Mouse (Mus musculus): ENCODE data around the gene Kras.

The Kras gene

GRCm38 (mm10) chr6:145249291-145250184 lies 501 bp downstream of the Kras start:
- DNase-seq, result peak; percentile 78

GRCm38 (mm10) chr6:145247886-145248285 lies 2.2 kb downstream of the Kras start:
- no peak for DNase-seq

GRCm38 (mm10) chr6:145246841-145247240 lies 3.2 kb downstream of the Kras start:
- no peak for DNase-seq

- DNase-seq, result no peak
These were observed 7.5 kb downstream of the Kras start for GRCm38 (mm10) chr6:145242521-145242920.

GRCm38 (mm10) chr6:145240285-145240684 lies 9.8 kb downstream of the Kras start:
- DNase-seq, result no peak

DNA sequence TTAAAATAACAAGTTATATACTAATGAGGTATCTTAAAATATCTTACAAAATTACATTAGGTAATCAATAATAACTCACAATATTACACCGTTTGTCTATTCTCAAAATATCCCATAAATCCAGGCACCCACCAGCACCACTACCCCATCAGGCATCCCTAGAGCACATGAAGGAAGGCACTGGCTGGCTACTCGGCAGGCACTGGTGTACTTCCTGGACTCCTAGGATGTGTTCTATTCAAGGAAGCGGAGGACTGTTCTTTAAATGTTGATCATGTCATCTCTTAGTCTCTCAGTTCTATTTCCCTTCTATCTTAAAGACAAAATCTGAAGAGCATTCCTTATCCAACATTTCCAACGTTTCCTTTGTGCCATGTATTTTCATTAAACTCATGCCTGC lies 12.9 kb downstream of the Kras start:
- no peak for DNase-seq

- DNase-seq, result no peak
These were observed 14.7 kb downstream of the Kras start for GRCm38 (mm10) chr6:145235367-145235766.

DNA sequence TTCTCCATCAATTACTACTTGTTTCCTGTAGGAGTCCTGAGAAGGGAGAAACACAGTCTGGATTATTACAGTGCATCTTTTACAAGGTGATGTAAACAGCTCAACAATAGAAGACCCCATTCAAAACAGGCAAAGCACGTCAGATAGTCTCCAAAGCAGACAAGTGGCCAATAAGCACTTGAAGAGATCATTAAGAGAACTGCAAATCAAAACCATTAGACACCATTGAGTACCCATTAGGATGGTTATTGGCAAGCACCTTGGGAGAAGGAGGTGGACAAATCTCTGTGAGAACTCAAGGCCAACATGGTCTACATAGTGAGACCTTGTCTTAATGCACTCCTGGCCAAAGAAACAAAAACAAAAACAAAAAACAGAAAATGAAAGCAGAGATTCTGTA lies 15.6 kb downstream of the Kras start:
- DNase-seq, result no peak

DNA sequence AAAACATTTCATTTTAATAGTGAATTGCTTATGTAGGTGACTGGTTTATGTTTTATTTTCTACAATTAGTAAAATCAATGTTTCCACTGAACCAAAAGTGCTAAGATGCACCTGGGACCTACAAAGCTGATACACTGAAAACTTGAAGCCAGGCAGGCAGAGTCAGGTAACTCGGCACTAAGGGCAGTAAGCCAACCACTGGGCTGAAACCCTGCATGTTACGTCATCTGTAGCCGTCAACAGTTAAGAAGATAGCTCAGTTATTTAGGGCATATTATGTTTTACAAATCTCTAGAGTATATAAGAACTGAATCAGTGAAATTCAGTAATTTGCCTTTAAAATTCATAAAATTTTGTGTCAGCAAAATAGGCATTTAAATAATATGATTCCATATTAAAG lies 23.7 kb downstream of the Kras start:
- DNase-seq, result peak in 1 of 2 experiments; percentile 38

- DNase-seq, result no peak
These were observed 25.8 kb downstream of the Kras start for GRCm38 (mm10) chr6:145224246-145224645.

DNA sequence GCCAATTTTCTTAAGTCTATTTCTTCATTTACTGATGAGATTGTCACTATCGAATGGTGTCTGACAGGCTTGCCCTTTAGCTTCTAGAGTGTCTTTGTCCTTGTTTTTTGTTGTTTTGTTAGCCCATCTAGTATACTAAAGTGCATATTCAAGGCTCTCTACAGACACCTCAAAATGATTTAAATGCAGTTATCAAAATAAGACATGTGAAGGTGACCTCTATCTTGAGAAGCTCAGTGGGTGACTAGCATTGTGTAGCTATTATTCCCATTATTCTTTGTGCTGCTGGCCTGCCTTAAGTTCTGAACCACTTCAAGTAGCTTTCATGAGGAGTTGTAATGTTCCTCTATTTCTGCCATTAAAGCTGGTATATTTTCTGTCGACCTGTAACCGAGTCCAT lies 34.2 kb downstream of the Kras start:
- DNase-seq, result no peak

- no peak for DNase-seq
These were observed 36.1 kb downstream of the Kras start for GRCm38 (mm10) chr6:145213916-145214315.

GRCm38 (mm10) chr6:145211376-145212305 lies 38.4 kb downstream of the Kras start:
- DNase-seq, result no peak

DNA sequence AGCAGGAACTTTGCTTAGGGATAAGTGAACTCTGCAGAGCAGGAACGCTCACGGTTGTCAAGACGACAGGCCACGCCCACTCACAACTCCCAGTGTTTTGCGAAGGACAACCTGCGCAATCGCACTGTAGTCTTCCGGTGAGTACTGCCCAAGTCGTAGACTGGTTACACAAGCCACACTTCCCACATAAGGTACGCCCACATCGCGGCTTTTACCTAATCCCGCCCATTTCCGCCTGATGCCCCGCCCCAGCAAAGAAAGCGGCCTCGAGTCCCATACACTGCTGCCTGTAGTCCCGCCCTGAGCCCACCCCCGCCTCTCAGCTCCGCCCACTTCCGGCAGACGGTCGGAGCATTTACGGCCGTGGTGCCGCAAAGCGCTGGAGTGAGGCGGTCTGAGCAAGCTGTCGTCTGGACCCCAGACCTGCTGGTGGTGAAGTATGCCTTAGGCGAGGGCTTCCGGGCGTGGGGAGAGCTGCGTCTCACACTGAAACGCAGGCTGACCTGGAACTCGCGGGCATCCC lies 39.2 kb downstream of the Kras start, which contains the start of the genes Casc1 and Etfrf1:
Casc1 (minus strand) TSS at position 190 of the 523 bp plus-strand sequence.
Etfrf1 (plus strand) TSS at position 319 of the 523 bp plus-strand sequence.
- peak; percentile 96 to 97 for DNase-seq

- peak in 1 of 2 experiments; percentile 26 for DNase-seq
These were observed 39.9 kb downstream of the Kras start for GRCm38 (mm10) chr6:145210056-145210680.

DNA sequence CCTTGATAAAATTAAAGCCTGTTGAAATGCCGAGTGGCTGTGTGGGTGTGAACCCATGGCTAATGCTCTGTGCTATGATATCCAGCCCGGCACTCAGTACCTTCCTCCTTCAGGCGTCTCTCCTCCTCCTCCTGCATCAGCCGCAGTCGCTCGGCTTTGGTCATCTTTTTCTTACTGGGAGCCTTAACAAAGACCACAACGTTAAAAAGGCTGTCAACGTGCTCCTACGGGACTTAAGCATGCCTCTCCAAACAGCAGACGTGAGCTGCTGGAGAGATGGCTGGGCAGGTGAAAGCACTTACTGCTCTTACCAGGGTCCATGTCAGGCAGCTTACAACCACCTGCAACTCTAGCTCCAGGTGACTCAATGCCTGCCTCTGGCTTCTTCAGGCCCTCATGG lies 44.9 kb downstream of the Kras start:
- no peak for DNase-seq

GRCm38 (mm10) chr6:145204440-145204839 lies 45.6 kb downstream of the Kras start:
- no peak for DNase-seq

- no peak for DNase-seq
These were observed 47.5 kb downstream of the Kras start for GRCm38 (mm10) chr6:145202432-145203125.

- DNase-seq, result no peak
These were observed 51.9 kb downstream of the Kras start for GRCm38 (mm10) chr6:145197949-145198686.

- no peak for DNase-seq
These were observed 56.6 kb downstream of the Kras start for GRCm38 (mm10) chr6:145193446-145193845.

GRCm38 (mm10) chr6:145193038-145193437 lies 57.0 kb downstream of the Kras start:
- DNase-seq, result no peak

All from cerebellum, postnatal 25 days (tissue).